Mouse (Mus musculus): ENCODE measurements around the gene Inpp4b. TPM values are rescaled to one million over a fixed set of nuclear protein-coding genes. Genes with fewer than 3 reads are reported as not detected.
"Not testable (repeated sequence)": the region's sequence is repeated elsewhere in the genome, so short reads cannot be mapped to it uniquely, and the experiment has no call there.

Gene Inpp4b
- total and polyA plus RNA-seq, 3 experiments = 0.59 to 36.8 (median 35.6) TPM

GRCm38 (mm10) chr8:81808406-81808805 lies 466.1 kb downstream of the Inpp4b start:
- Histone ChIP-seq H3K9me3 (replicated peaks) (no peaks in the 10 kb centered on the region), H3K27me3 (ENCODE audit: insufficient read depth, low read length) (no peaks in the 10 kb centered on the region), H3K4me1 (ENCODE audit: insufficient read depth, low read depth, low read length) (peaks cover 14% of the 10 kb centered on the region), H3K36me3 (replicated peaks) (peaks cover 19% of the 10 kb centered on the region), H3K4me3 (ENCODE audit: low read depth, low read length) (no peak overlapping the region)
- no peak for ATAC-seq (ENCODE audit: extremely low read depth, insufficient number of reproducible peaks, low FRiP score, poor library complexity, severe bottlenecking)
- TF ChIP-seq GATA2 (IDR thresholded peaks at IDR 0.05; ENCODE audit: borderline replicate concordance, low read depth, low read length) (no peak), CTCF (IDR thresholded peaks at IDR 0.05; ENCODE audit: low read depth, low read length) (no peak), POLR2AphosphoS5 (IDR thresholded peaks at IDR 0.05; ENCODE audit: insufficient replicate concordance, low read depth, low read length) (no peak), GATA1 (IDR thresholded peaks at IDR 0.05; ENCODE audit: borderline replicate concordance, low read length) (no peak), TAL1 (conservative IDR thresholded peaks at IDR 0.05; ENCODE audit: low read depth, low read length) (no peak)
- DNase-seq (ENCODE audit: low spot score) = no peak

GRCm38 (mm10) chr8:81809414-81809813 lies 467.1 kb downstream of the Inpp4b start:
- peaks cover 14% of the 10 kb centered on the region for H3K4me1 ChIP-seq (ENCODE audit: insufficient read depth, low read depth, low read length)
- not testable (repeated sequence) for ATAC-seq (ENCODE audit: extremely low read depth, insufficient number of reproducible peaks, low FRiP score, poor library complexity, severe bottlenecking); H3K27me3 ChIP-seq (ENCODE audit: insufficient read depth, low read length); DNase-seq (ENCODE audit: low spot score); H3K4me3 ChIP-seq (ENCODE audit: low read depth, low read length); H3K9me3 ChIP-seq (replicated peaks)
- H3K36me3 ChIP-seq (replicated peaks) = peaks cover 11% of the 10 kb centered on the region

- TF ChIP-seq TAL1 (conservative IDR thresholded peaks at IDR 0.05; ENCODE audit: low read depth, low read length) (no peak), CTCF (IDR thresholded peaks at IDR 0.05; ENCODE audit: low read depth, low read length) (no peak), GATA2 (IDR thresholded peaks at IDR 0.05; ENCODE audit: borderline replicate concordance, low read depth, low read length) (no peak), GATA1 (IDR thresholded peaks at IDR 0.05; ENCODE audit: borderline replicate concordance, low read length) (no peak), POLR2AphosphoS5 (IDR thresholded peaks at IDR 0.05; ENCODE audit: insufficient replicate concordance, low read depth, low read length) (no peak)
- H3K4me3 ChIP-seq (ENCODE audit: low read depth, low read length) = no peak overlapping the region
- H3K36me3 ChIP-seq (replicated peaks) = peaks cover 8% of the 10 kb centered on the region
- peaks cover 7% of the 10 kb centered on the region for H3K4me1 ChIP-seq (ENCODE audit: insufficient read depth, low read depth, low read length)
- DNase-seq (ENCODE audit: low spot score) = no peak
- ATAC-seq (ENCODE audit: extremely low read depth, insufficient number of reproducible peaks, low FRiP score, poor library complexity, severe bottlenecking) = no peak
- no peaks in the 10 kb centered on the region for H3K27me3 ChIP-seq (ENCODE audit: insufficient read depth, low read length)
- H3K9me3 ChIP-seq (replicated peaks) = no peaks in the 10 kb centered on the region
Observed at GRCm38 (mm10) chr8:81812051-81812751, 469.8 kb downstream of the Inpp4b start.

- Histone ChIP-seq H3K4me1 (ENCODE audit: insufficient read depth, low read depth, low read length) (no peaks in the 10 kb centered on the region), H3K4me3 (ENCODE audit: low read depth, low read length) (no peak overlapping the region), H3K9me3 (replicated peaks) (no peaks in the 10 kb centered on the region), H3K36me3 (replicated peaks) (peaks cover 6% of the 10 kb centered on the region), H3K27me3 (ENCODE audit: insufficient read depth, low read length) (no peaks in the 10 kb centered on the region)
- ATAC-seq (ENCODE audit: extremely low read depth, insufficient number of reproducible peaks, low FRiP score, poor library complexity, severe bottlenecking) (no peak), DNase-seq (ENCODE audit: low spot score) (no peak)
- TF ChIP-seq POLR2AphosphoS5 (IDR thresholded peaks at IDR 0.05; ENCODE audit: insufficient replicate concordance, low read depth, low read length) (no peak), CTCF (IDR thresholded peaks at IDR 0.05; ENCODE audit: low read depth, low read length) (no peak), TAL1 (conservative IDR thresholded peaks at IDR 0.05; ENCODE audit: low read depth, low read length) (no peak), GATA2 (IDR thresholded peaks at IDR 0.05; ENCODE audit: borderline replicate concordance, low read depth, low read length) (no peak), GATA1 (IDR thresholded peaks at IDR 0.05; ENCODE audit: borderline replicate concordance, low read length) (no peak)
Observed at GRCm38 (mm10) chr8:81814742-81815141, 472.4 kb downstream of the Inpp4b start.

- Histone ChIP-seq H3K4me3 (ENCODE audit: low read depth, low read length) (no peak overlapping the region), H3K36me3 (replicated peaks) (peaks cover 6% of the 10 kb centered on the region), H3K27me3 (ENCODE audit: insufficient read depth, low read length) (no peaks in the 10 kb centered on the region), H3K4me1 (ENCODE audit: insufficient read depth, low read depth, low read length) (no peaks in the 10 kb centered on the region), H3K9me3 (replicated peaks) (no peaks in the 10 kb centered on the region)
- no peak for ATAC-seq (ENCODE audit: extremely low read depth, insufficient number of reproducible peaks, low FRiP score, poor library complexity, severe bottlenecking)
- DNase-seq (ENCODE audit: low spot score) = no peak
- TF ChIP-seq GATA1 (IDR thresholded peaks at IDR 0.05; ENCODE audit: borderline replicate concordance, low read length) (no peak), POLR2AphosphoS5 (IDR thresholded peaks at IDR 0.05; ENCODE audit: insufficient replicate concordance, low read depth, low read length) (no peak), GATA2 (IDR thresholded peaks at IDR 0.05; ENCODE audit: borderline replicate concordance, low read depth, low read length) (no peak), TAL1 (conservative IDR thresholded peaks at IDR 0.05; ENCODE audit: low read depth, low read length) (no peak)
Observed at GRCm38 (mm10) chr8:81815551-81815950, 473.2 kb downstream of the Inpp4b start.

- ATAC-seq (ENCODE audit: extremely low read depth, insufficient number of reproducible peaks, low FRiP score, poor library complexity, severe bottlenecking) = no peak
- DNase-seq (ENCODE audit: low spot score) = no peak
- peaks cover 8% of the 10 kb centered on the region for H3K36me3 ChIP-seq (replicated peaks)
- H3K4me1 ChIP-seq (ENCODE audit: insufficient read depth, low read depth, low read length) = no peaks in the 10 kb centered on the region
- no peak overlapping the region for H3K4me3 ChIP-seq (ENCODE audit: low read depth, low read length)
- H3K9me3 ChIP-seq (replicated peaks) = no peaks in the 10 kb centered on the region
- no peak for TF ChIP-seq GATA1 (IDR thresholded peaks at IDR 0.05; ENCODE audit: borderline replicate concordance, low read length)
- no peak for TF ChIP-seq POLR2AphosphoS5 (IDR thresholded peaks at IDR 0.05; ENCODE audit: insufficient replicate concordance, low read depth, low read length)
- no peak for TF ChIP-seq GATA2 (IDR thresholded peaks at IDR 0.05; ENCODE audit: borderline replicate concordance, low read depth, low read length)
- no peak for TF ChIP-seq CTCF (IDR thresholded peaks at IDR 0.05; ENCODE audit: low read depth, low read length)
- TF ChIP-seq TAL1 (conservative IDR thresholded peaks at IDR 0.05; ENCODE audit: low read depth, low read length) = no peak
- no peaks in the 10 kb centered on the region for H3K27me3 ChIP-seq (ENCODE audit: insufficient read depth, low read length)
Observed at GRCm38 (mm10) chr8:81823121-81823520, 480.8 kb downstream of the Inpp4b start.

Measured in G1E (cell line).